Mouse (Mus musculus) ES-E14 (cell line): Measurements from ENCODE around the gene Gm10309.

Source experiments
- CHD2 ChIP-seq: IDR thresholded peaks from 2 replicates; pipeline ENCODE4 v1.6.1; 2014; ENCODE audit warnings: mild to moderate bottlenecking, low read depth, low read length, inconsistent platforms
- HCFC1 ChIP-seq: IDR thresholded peaks from 2 replicates; pipeline ENCODE4 v1.6.1; 2012; ENCODE audit warnings: low read length, inconsistent platforms, borderline replicate concordance; ENCODE audit not compliant: insufficient read depth
- ZC3H11A ChIP-seq: IDR thresholded peaks from 2 replicates; pipeline ENCODE4 v1.6.1; 2012; ENCODE audit warnings: low read depth, mild to moderate bottlenecking, inconsistent platforms, low read length, borderline replicate concordance

GRCm38 (mm10) chr17:86514974-86515620 lies 10.1 kb upstream of the Gm10309 start:
- TF ChIP-seq ZC3H11A (no peak), CHD2 (no peak), HCFC1 (no peak)
